Mouse (Mus musculus) ES-E14 (cell line): Measurements from ENCODE around the gene Sh3tc1.

ENCODE experiments used
- CHD2 ChIP-seq: IDR thresholded peaks from 2 replicates; pipeline ENCODE4 v1.6.1; 2014; ENCODE audit warnings: mild to moderate bottlenecking, low read depth, low read length, inconsistent platforms
- HCFC1 ChIP-seq: IDR thresholded peaks from 2 replicates; pipeline ENCODE4 v1.6.1; 2012; ENCODE audit warnings: low read length, inconsistent platforms, borderline replicate concordance; ENCODE audit not compliant: insufficient read depth
- ZC3H11A ChIP-seq: IDR thresholded peaks from 2 replicates; pipeline ENCODE4 v1.6.1; 2012; ENCODE audit warnings: low read depth, mild to moderate bottlenecking, inconsistent platforms, low read length, borderline replicate concordance

DNA sequence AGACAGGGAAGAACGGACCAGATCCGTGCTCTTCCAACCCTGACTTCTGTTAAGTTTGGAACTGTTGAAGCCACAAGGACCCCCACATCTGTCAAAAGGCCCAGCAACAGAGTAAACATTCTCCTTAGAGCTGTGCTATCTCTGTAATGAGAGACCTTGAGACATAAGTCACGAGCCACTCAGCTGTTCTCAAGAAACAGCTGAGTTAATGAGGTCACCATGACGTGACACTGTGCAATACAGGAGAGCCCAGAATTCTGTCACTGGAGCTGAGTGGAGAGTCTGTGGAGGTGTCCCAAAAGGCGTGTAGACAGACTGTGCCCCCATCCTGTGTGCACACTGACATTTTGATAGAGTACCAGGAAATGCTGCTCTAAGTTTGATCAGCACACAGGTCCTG lies 27.3 kb downstream of the Sh3tc1 start:
- no peak for TF ChIP-seq ZC3H11A
- TF ChIP-seq CHD2: no peak
- TF ChIP-seq HCFC1: no peak
